Mouse (Mus musculus) E14TG2a.4 (cell line): ENCODE measurements around the gene Gna11.

Experiments used
- H3K27me3 ChIP-seq: 2 replicates; pipeline ENCODE4 v1.6.1; 2014; ENCODE audit warnings: low read length, control low read depth; ENCODE audit not compliant: insufficient read depth
- H3K36me3 ChIP-seq: 2 replicates; pipeline ENCODE4 v1.6.1; 2014; ENCODE audit warnings: low read length, control low read depth; ENCODE audit not compliant: insufficient read depth
- H3K4me1 ChIP-seq: replicated peaks from 2 replicates; pipeline ENCODE4 v1.6.1; 2014; ENCODE audit warnings: low read depth, low read length, control low read depth
- H3K4me3 ChIP-seq: replicated peaks from 2 replicates; pipeline ENCODE4 v1.5.1; 2014; ENCODE audit warnings: mild to moderate bottlenecking, low read length
- H3K9me3 ChIP-seq: 2 replicates; pipeline ENCODE4 v1.6.1; 2014; ENCODE audit warnings: low read length, control low read depth
- CTCF ChIP-seq: conservative IDR thresholded peaks from 2 replicates; pipeline ENCODE4 v1.5.1; 2014; ENCODE audit warnings: low read length
- NANOG ChIP-seq: IDR thresholded peaks from 2 replicates; pipeline ENCODE4 v1.6.1; 2014; ENCODE audit warnings: borderline replicate concordance, low read length, mixed read lengths
- POU5F1 ChIP-seq: IDR thresholded peaks from 2 replicates; pipeline ENCODE4 v1.6.1; 2014; ENCODE audit warnings: low read length, borderline replicate concordance

Gene Gna11

DNA sequence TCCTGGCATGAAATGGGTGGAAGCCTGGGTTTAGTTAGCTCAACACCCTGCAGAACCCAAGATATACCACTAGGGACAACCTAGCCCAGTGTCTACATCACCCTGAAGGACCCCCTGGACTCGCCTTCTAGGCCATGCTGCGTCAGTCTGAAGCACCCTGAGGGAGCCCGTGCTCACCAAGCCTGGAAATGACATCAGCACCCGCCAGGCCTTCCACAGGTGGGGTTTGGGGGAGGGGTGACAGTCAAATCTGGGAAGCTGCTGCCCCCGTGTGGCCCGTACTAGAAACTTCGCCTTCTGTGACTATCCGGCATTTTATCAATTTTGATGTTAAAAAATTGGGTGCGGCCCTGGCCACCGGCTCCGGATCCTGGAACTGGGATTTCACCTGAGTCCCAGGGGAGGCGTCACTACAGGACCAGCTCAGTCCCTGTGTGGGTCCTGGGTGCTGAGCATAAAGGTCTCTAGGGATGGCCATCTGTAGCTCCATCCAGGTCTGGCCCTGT is 6.7 kb upstream of the Gna11 start:
- TF ChIP-seq CTCF (peak; percentile 81), POU5F1 (no peak), NANOG (no peak)
- Histone ChIP-seq H3K9me3 (peaks cover 3% of the 10 kb centered on the region; the same call in 1 of the 2 replicates), H3K4me3 (no peak overlapping the region), H3K36me3 (no peaks in the 10 kb centered on the region), H3K27me3 (no peaks in the 10 kb centered on the region; the same call in none of the 2 replicates), H3K4me1 (peaks cover 59% of the 10 kb centered on the region)

DNA sequence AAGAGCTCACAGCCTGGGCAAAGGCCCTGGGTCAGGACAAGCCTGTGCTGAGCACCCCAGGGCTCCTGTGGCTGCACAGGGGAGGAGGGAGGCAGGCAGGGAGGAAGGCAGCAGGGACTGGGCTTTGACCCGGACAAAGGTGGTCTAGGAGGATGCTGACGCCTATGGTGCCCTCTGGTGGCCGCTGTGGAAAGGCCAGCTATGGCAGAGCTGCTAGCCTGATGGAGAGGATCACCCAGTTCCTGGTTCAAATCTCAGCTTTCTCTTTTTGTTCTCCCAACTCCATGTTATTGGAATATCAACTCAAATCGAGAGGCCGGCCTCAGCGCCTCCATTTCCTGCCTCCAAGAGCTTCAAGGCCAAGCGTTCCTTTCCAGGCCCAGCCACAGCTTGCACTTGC is 5.3 kb upstream of the Gna11 start:
- Histone ChIP-seq H3K4me3 (no peak overlapping the region), H3K27me3 (no peaks in the 10 kb centered on the region; the same call in none of the 2 replicates), H3K4me1 (peaks cover 61% of the 10 kb centered on the region), H3K36me3 (no peaks in the 10 kb centered on the region), H3K9me3 (peaks cover 3% of the 10 kb centered on the region; the same call in 1 of the 2 replicates)
- peak; percentile 91 for TF ChIP-seq CTCF
- no peak for TF ChIP-seq POU5F1

- Histone ChIP-seq H3K4me1 (peaks cover 55% of the 10 kb centered on the region), H3K27me3 (peaks cover 8% of the 10 kb centered on the region)
- TF ChIP-seq CTCF, result no peak
- no peak for TF ChIP-seq NANOG
- no peak for TF ChIP-seq POU5F1
These were observed 4.0 kb upstream of the Gna11 start for GRCm38 (mm10) chr10:81548944-81549343.

DNA sequence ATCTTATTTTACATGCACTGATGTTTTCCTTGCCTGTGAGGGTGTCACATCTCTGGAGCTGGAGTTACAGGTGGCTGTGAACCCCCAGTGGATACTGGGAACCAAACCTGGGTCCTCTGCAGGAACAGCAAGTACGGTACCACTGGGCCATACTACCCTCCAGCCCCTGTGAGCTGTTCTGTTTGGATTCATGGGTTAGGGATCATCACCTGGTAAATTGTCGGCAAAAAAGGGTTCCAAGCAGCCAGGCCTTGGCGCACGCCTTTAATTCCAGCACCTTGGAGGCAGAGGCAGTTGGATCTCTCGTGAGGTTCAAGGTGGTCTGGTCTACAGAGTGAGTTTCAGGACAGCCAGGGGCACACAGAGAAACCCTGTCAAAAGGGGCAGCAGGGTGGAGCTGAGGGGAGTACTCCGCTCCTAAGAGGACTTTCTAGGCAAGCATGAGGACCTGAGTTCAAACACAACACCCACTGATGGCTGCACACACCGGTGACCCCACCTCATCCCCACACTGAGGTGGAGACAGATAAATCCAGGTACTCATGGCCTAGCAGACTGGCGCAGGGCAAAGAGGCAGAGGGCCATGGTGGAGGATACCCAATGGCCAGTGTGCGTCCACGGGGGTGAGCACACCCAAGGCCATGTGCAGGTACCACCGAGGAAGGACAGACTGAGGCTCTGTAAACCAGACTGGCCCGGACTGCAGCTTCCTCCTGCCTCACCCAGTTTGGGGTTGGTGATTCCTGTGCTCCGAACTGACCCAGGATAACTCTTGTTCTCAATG is 2.0 kb upstream of the Gna11 start:
- Histone ChIP-seq H3K27me3 (peaks cover 13% of the 10 kb centered on the region), H3K4me1 (peaks cover 61% of the 10 kb centered on the region), H3K36me3 (peaks cover 5% of the 10 kb centered on the region; the same call in 1 of the 2 replicates), H3K4me3 (no peak overlapping the region), H3K9me3 (no peaks in the 10 kb centered on the region)
- TF ChIP-seq CTCF (no peak), POU5F1 (no peak), NANOG (no peak)

More at GRCm38 (mm10) chr10:81548944-81549343, 4.0 kb upstream of the Gna11 start:
- no peaks in the 10 kb centered on the region for H3K36me3 ChIP-seq
- H3K9me3 ChIP-seq, result peaks cover 3% of the 10 kb centered on the region; the same call in 1 of the 2 replicates
- no peak overlapping the region for H3K4me3 ChIP-seq

GRCm38 (mm10) chr10:81546332-81546731 is 1.3 kb upstream of the Gna11 start:
- no peaks in the 10 kb centered on the region for H3K9me3 ChIP-seq
- TF ChIP-seq NANOG (no peak), POU5F1 (no peak), CTCF (no peak)
- peaks cover 7% of the 10 kb centered on the region for H3K36me3 ChIP-seq
- H3K4me1 ChIP-seq, result peaks cover 61% of the 10 kb centered on the region
- peaks cover 13% of the 10 kb centered on the region for H3K27me3 ChIP-seq
- no peak overlapping the region for H3K4me3 ChIP-seq

DNA sequence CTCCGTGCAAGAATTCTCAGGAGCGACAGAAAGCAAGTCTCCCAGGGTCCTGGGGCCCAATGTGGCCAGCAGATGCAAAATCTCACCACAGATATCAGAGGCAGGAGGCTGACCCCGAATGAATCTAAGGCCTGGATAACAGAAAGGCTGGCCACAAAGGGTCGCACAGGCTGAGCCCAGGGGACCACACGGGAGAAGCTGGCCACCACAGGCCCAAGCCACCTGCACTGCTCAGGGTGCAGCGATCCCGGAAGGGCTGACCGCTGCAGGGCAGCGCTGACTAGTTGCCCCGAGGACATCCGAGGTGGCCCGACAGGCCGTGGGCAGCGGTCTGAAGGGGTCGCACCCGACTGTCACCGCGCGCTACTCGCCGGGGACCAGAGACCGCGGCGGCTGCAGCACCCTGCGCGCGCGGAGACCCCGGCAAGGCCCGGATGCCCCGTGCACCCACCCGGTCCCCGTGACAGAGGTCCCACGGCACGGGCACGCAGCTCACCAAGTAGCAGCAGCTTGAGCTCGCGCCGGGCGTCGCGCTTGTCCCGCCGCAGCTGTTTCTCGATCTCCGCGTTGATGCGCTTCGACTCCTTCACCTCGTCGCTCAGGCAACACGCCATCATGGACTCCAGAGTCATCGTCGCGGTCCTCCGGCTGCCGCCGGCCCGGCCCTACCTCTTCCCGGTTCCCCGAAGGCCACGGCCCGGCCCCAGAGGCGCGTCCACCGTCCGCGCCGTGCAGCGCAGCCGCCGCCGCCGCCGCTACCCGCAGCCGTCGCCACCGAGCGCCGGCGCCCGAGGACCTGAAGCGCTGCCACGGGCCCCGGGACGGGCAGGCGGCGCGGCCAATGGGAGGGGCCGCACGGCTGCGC is 462 bp downstream of the Gna11 start:
- H3K4me3 ChIP-seq, result peak overlapping the region; percentile 91
- TF ChIP-seq CTCF, result no peak
- no peak for TF ChIP-seq POU5F1
- TF ChIP-seq NANOG, result no peak

DNA sequence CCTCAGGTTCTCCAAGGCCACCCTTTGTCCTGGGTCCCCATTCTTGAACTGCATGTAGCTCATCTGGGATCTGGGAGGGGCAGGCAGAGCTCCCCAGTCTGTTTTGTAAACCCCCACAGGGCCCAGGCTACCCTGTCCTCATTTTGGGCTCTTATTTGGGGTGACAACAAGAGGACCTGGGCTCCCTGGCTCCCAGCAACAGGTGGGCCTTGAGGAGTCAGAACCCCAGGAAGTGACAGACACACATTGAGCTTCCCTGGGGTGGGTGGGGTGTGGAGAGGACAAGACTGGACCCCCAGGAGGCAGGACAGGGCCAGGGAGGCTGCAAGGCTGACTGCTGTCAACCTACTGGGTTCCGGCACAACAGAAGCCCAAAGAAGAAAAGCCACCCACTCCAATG is 1.4 kb downstream of the Gna11 start:
- Histone ChIP-seq H3K4me3 (peak overlapping the region; percentile 91), H3K36me3 (peaks cover 31% of the 10 kb centered on the region), H3K27me3 (peaks cover 13% of the 10 kb centered on the region), H3K4me1 (peaks cover 66% of the 10 kb centered on the region), H3K9me3 (no peaks in the 10 kb centered on the region)
- TF ChIP-seq NANOG (no peak), POU5F1 (no peak), CTCF (no peak)

More for the DNA sequence above, 462 bp downstream of the Gna11 start:
- peaks cover 22% of the 10 kb centered on the region for H3K36me3 ChIP-seq
- peaks cover 13% of the 10 kb centered on the region for H3K27me3 ChIP-seq
- no peaks in the 10 kb centered on the region for H3K9me3 ChIP-seq
- peaks cover 69% of the 10 kb centered on the region for H3K4me1 ChIP-seq
